Mouse (Mus musculus) embryonic facial prominence, embryonic 11.5 days (tissue): ENCODE measurements at regions not wholly inside any gene's neighbourhood (a gene's known extent, or its start where the extent isn't known, plus 50 kb on each side); places are given as distances from the start of the nearest gene placed in this dataset.
"Not testable (repeated sequence)": the region's sequence is repeated elsewhere in the genome, so short reads cannot be mapped to it uniquely, and the experiment has no call there.

ENCODE experiments used
- ATAC-seq: fragments of 200-750 bp; cut with Nextera tagmentation; replicated peaks from 2 replicates; pipeline ENCODE4 v1.8.0; 2017; ENCODE audit warnings: low read depth; ENCODE audit not compliant: insufficient number of reproducible peaks, low FRiP score, low TSS enrichment
- DNase-seq: peaks from one replicate; pipeline ENCODE4 v3.0.0-alpha.2; 2015; ENCODE audit warnings: low spot score
- H3K27ac ChIP-seq: fragments of 300-500 bp; sonication (generic); replicated peaks from 2 replicates; pipeline ENCODE4 v1.5.1; 2014; ENCODE audit warnings: mild to moderate bottlenecking, low read depth, low read length, control low read depth
- H3K27me3 ChIP-seq: fragments of 300-500 bp; sonication (generic); 2 replicates; pipeline ENCODE4 v1.6.1; 2014; ENCODE audit warnings: mild to moderate bottlenecking, low read length, moderate library complexity, mixed read lengths; ENCODE audit not compliant: control insufficient read depth, insufficient read depth
- H3K36me3 ChIP-seq: fragments of 300-500 bp; sonication (generic); replicated peaks from 2 replicates; pipeline ENCODE4 v1.6.1; 2014; ENCODE audit warnings: low read depth, mild to moderate bottlenecking, low read length, moderate library complexity, mixed read lengths; ENCODE audit not compliant: control insufficient read depth, insufficient read depth
- H3K4me1 ChIP-seq: fragments of 300-500 bp; sonication (generic); 2 replicates; pipeline ENCODE4 v1.6.1; 2014; ENCODE audit warnings: low read length, mixed read lengths; ENCODE audit not compliant: control insufficient read depth, insufficient read depth
- H3K4me2 ChIP-seq: fragments of 300-500 bp; sonication (generic); 2 replicates; pipeline ENCODE4 v1.6.1; 2014; ENCODE audit warnings: low read depth, mild to moderate bottlenecking, control low read depth, low read length, moderate library complexity
- H3K4me3 ChIP-seq: fragments of 300-500 bp; sonication (generic); 2 replicates; pipeline ENCODE4 v1.5.1; 2014; ENCODE audit warnings: low read depth, low read length, control low read depth
- H3K9ac ChIP-seq: fragments of 300-500 bp; sonication (generic); replicated peaks from 2 replicates; pipeline ENCODE4 v1.6.1; 2014; ENCODE audit warnings: mild to moderate bottlenecking, control low read depth, low read length
- H3K9me3 ChIP-seq: fragments of 300-500 bp; sonication (generic); replicated peaks from 2 replicates; pipeline ENCODE4 v1.6.1; 2016; ENCODE audit warnings: mild to moderate bottlenecking, low read length, inconsistent platforms, mixed read lengths; ENCODE audit not compliant: control insufficient read depth
- WGBS: fragments of 180-500 bp; shearing (Covaris S2); extraction: QIAGEN DNeasy Blood & Tissue Kit; methylation state at CpG from one replicate; pipeline ENCODE4 v1.1.7; 2014; 5-methylcytosine and 5-hydroxymethylcytosine counted together

GRCm38 (mm10) chr3:83536624-83537023 is 229.5 kb upstream of the Sfrp2 start:
- DNase-seq, H3K4me3 ChIP-seq, H3K4me1 ChIP-seq, H3K36me3 ChIP-seq, H3K9me3 ChIP-seq, H3K27ac ChIP-seq, H3K4me2 ChIP-seq, ATAC-seq, H3K27me3 ChIP-seq, H3K9ac ChIP-seq: not testable (repeated sequence)
- WGBS, result 76% methylated on average over 5 of the region's 5 CpGs

- H3K4me2 ChIP-seq, result no peak overlapping the region
- H3K9me3 ChIP-seq, result no peaks in the 10 kb centered on the region
- ATAC-seq (no peak), DNase-seq (no peak)
- H3K9ac ChIP-seq, result no peak overlapping the region
- no peaks in the 10 kb centered on the region for H3K36me3 ChIP-seq
- H3K27me3 ChIP-seq, result no peaks in the 10 kb centered on the region
- no peak overlapping the region for H3K27ac ChIP-seq
- no peak overlapping the region for H3K4me3 ChIP-seq
- no peaks in the 10 kb centered on the region for H3K4me1 ChIP-seq
- WGBS, result 82% methylated on average over 4 of the region's 4 CpGs
Observed at GRCm38 (mm10) chr3:83537231-83537630, 228.9 kb upstream of the Sfrp2 start.

DNA sequence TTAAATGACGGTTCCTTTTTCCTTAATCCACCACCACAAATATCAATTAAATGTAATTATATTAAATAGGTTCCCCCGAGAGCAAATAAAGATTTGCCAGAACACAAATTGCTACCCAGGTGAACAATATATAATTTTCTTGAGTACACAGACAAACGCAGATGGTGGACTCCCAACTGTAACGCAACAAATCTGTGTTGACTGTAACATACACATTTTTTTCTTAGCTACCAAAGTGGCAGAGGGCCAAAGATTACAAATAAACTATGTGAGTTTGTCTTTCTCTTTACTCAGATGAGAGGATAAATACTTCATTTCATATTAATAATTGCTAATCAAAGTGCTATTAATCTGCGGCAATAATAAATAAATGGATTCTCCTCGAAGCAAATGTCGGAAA is 228.4 kb upstream of the Sfrp2 start:
- H3K4me2 ChIP-seq, result no peak overlapping the region
- no peaks in the 10 kb centered on the region for H3K36me3 ChIP-seq
- H3K4me1 ChIP-seq, result no peaks in the 10 kb centered on the region
- H3K9ac ChIP-seq, result no peak overlapping the region
- no peak overlapping the region for H3K4me3 ChIP-seq
- DNase-seq (no peak), ATAC-seq (no peak)
- H3K27ac ChIP-seq, result no peak overlapping the region
- H3K9me3 ChIP-seq, result no peaks in the 10 kb centered on the region
- WGBS, result 67% methylated on average over 7 of the region's 7 CpGs
- H3K27me3 ChIP-seq, result no peaks in the 10 kb centered on the region

- Histone ChIP-seq H3K27me3 (no peaks in the 10 kb centered on the region), H3K4me1 (no peaks in the 10 kb centered on the region), H3K36me3 (no peaks in the 10 kb centered on the region), H3K4me3 (no peak overlapping the region), H3K9ac (no peak overlapping the region), H3K4me2 (no peak overlapping the region), H3K27ac (no peak overlapping the region), H3K9me3 (no peaks in the 10 kb centered on the region)
- 66% methylated on average over 2 of the region's 2 CpGs for whole genome bisulfite sequencing
- ATAC-seq (no peak), DNase-seq (no peak)
Observed at GRCm38 (mm10) chr3:83538898-83539297, 227.2 kb upstream of the Sfrp2 start.

DNA sequence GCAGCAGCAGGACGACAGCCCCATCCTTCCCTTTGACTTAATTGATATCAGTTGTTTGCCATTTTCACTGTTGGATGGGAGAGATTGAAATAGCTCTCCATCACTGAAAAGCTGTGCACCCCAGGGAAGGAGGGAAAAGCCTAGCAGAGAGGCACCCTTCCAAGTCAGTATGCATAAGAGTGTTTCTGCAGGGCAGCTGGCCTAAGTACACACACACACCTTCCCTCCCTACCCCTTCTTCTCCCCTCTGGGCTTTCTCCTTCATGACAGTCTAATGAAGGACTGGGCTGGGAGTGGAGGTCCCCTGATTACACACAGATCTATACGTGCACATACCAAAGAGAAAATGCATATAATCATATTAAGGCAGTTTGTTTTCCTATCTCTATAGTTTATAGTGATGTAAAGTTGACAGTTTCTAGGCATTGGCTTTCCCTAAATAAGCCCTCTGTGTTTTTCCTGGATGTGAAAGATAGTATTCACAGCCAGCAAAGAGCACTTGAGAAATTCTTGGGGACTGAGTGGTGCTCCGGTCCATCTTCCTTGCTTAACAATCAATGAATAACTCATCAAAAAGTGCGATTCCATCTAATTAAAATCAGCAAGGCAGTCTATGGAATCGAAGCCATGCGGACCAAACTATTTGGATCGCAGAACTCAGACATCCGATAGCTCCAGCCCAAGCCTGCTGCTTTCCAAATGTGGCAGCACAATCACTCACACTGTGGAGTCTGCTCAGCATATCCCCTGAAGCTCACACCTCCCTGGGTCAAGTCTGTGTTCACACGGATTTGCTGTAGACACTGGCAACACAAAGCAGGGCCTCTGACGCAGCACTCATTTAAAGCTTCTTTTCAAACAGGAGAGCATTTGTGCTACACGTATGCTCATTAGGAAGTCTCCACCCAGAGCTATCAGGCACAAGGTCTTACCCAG is 224.9 kb upstream of the Sfrp2 start:
- H3K4me1 ChIP-seq, result no peaks in the 10 kb centered on the region
- H3K27me3 ChIP-seq, result no peaks in the 10 kb centered on the region
- 71% methylated on average over 11 of the region's 11 CpGs for WGBS
- no peak overlapping the region for H3K27ac ChIP-seq
- H3K4me2 ChIP-seq, result no peak overlapping the region
- no peak for ATAC-seq
- no peaks in the 10 kb centered on the region for H3K36me3 ChIP-seq
- H3K9ac ChIP-seq, result no peak overlapping the region
- no peak for DNase-seq
- no peaks in the 10 kb centered on the region for H3K9me3 ChIP-seq
- no peak overlapping the region for H3K4me3 ChIP-seq

DNA sequence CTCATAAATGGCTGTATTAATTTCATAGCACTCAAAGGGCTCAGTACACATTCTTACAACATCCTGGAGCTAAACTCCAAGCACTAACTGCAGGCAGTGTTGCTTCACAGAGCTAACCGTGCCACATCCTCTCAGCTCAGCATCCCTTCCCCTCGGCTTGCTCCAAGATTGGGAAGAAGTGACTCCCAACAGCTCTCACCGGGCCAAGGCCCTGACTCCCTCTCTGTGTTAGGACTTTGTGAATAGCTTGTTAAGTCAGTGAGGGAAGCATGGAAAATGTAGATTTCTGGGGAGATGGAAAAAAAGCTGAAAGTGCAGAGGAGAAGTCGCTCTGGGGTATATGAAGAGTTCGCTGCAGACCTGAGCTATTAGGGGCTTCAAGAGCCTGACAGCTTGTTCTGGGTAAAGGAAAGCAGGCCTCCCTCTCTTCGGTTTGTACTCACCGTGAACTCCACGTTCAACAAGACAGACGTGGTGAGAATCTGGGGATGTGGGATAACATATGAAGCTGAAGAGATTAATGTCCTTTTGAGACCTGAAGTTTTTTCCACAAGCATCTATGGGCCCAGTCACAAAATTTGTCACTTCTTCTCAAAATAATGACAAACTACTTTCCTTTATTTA is 213.5 kb upstream of the Sfrp2 start:
- H3K9ac ChIP-seq, result no peak overlapping the region
- H3K9me3 ChIP-seq, result no peaks in the 10 kb centered on the region
- H3K27ac ChIP-seq, result no peak overlapping the region
- H3K36me3 ChIP-seq, result no peaks in the 10 kb centered on the region
- H3K4me1 ChIP-seq, result no peaks in the 10 kb centered on the region
- H3K4me2 ChIP-seq, result no peak overlapping the region
- 82% methylated on average over 9 of the region's 9 CpGs for WGBS
- no peaks in the 10 kb centered on the region for H3K27me3 ChIP-seq
- ATAC-seq (no peak), DNase-seq (no peak)
- H3K4me3 ChIP-seq, result no peak overlapping the region

DNA sequence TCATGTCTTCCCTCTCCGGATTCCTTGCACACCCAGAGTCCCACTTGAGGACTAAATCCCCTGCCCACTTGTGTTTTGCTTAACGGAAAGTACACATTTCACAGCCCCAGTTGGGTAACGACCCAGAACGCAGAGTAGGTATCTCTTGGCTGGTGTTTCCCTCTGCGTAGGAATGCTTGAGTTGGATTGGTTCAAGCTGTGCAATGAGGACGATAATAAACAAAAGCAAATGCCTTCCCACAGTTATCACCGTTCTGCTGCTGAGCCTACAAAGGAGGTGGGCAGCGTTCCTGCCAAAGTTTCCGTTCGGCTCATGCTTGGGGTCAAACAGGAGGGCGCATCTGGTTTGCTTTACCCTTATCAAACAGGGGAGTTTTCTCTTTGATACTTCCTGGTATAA is 212.3 kb upstream of the Sfrp2 start:
- Histone ChIP-seq H3K27me3 (no peaks in the 10 kb centered on the region), H3K4me1 (no peaks in the 10 kb centered on the region), H3K36me3 (no peaks in the 10 kb centered on the region), H3K9ac (no peak overlapping the region), H3K4me3 (no peak overlapping the region), H3K4me2 (no peak overlapping the region), H3K9me3 (no peaks in the 10 kb centered on the region), H3K27ac (no peak overlapping the region)
- peak; percentile 56 for DNase-seq
- 45% methylated on average over 11 of the region's 11 CpGs for WGBS
- no peak for ATAC-seq

DNA sequence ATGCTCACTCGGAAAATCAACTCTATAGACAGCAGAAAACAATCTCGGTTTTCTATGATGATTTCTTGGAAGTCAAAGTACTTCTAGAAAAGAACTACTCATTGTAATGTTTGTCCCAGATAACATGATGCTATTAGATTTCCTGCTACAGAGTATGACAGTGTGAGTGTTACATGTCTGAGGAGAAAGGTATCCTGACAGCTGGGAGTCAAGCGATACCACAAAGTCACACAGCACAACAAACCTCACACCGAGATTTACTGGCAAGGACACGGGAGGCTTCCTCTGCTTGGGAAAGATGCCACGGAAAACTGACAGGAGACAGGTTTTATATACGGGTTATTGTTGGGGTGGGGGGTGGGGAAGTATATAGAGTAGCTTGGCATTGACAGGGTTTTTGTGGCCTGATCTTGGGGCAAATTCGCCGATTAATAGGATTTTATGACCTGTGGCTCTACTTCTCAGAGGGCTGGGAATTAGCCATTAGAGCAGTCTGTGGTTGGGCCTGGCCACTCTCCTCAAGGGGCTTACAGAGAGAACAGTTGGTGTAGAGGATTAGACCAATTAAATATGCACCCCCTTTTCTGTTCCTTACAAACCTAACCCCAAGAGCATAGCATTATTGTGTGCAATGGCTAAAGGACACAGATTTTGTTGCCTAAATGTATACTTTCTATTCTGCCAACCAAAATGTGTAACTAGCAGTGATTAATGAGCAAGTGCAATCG is 209.2 kb upstream of the Sfrp2 start:
- ATAC-seq, result no peak
- Histone ChIP-seq H3K4me2 (no peak overlapping the region), H3K27me3 (no peaks in the 10 kb centered on the region), H3K4me3 (no peak overlapping the region), H3K27ac (no peak overlapping the region), H3K9ac (no peak overlapping the region), H3K9me3 (no peaks in the 10 kb centered on the region), H3K4me1 (no peaks in the 10 kb centered on the region), H3K36me3 (no peaks in the 10 kb centered on the region)
- 88% methylated on average over 10 of the region's 10 CpGs for WGBS
- no peak for DNase-seq
